Mouse (Mus musculus) gonadal fat pad, adult 2 months (tissue): ENCODE data around the gene Naa60. TPM values are rescaled to one million over a fixed set of nuclear protein-coding genes. Genes with fewer than 3 reads are reported as not detected.

Experiments used
- DNase-seq: peaks from one replicate; pipeline ENCODE4 v3.0.0-alpha.2; 2012; ENCODE audit warnings: low read depth
- polyA plus RNA-seq: library from polyadenylated mRNA; depleted of rRNA; stranded (reverse); fragments of >200 nt; gene quantifications from 2 replicates; pipeline ENCODE4 v1.2.3, GENCODE M21; 2012; rRNA removed

Naa60 gene
- polyA plus RNA-seq, 1 experiment: 69.8 TPM

DNA sequence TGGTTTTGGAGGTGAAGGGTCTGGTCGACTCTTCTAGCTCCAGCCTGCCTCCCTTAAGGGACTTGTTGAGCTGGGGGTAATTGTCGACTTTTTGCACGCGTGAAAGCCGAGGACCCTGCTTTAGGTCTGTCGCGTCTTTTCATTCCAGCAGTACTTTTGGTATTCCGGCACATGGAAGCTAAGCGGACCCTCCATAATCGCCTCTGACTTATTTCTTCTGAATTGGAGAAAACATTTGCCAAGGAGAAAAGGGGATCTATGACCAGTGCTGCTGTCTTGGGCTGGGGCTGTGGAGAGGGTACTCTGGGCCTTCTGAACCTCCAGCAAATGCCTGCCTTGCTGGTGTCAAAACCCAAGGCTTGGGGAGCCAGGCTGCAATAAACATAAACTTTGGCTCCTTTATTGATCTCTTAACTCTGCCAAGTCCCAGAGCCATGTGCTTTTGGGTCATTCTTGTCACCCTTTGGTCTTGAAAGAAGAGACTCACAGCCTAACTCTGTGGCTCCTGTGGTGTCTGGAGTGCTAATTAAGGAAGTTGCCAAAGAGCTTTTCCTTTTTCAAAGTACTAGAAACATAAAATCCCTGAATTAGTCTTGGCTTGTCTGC is 13.0 kb downstream of the Naa60 start:
- no peak for DNase-seq

DNA sequence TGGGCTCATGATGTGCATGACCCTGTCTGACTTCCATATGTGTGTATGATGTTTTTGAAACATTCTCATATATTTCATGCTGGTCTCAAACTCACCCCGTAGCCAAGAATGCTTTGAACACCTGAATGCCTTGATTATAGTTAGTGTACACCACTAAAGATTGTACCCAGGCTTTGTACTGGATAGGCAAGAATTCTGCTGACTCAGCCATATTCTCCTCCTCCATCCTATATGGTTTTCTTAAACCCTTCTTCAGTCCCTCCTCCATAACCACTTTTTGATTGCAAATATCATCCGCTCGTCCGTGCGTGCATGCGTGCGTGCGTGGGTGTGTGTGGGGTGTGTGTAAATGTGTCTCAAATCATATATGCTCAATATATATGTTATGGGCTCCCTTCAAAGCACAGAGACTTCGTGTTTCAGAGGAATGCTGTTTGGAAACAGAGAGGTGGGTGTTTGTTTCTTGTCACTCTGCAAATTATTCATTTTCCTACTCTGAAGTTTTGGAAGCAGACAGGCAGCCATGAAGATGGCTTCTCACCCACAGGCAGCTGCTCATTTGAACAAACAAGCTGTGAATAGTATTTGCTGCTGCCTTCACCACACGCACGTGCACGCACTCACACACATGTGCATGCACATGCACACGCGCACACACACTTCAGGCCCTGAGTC is 19.6 kb downstream of the Naa60 start:
- DNase-seq: no peak

DNA sequence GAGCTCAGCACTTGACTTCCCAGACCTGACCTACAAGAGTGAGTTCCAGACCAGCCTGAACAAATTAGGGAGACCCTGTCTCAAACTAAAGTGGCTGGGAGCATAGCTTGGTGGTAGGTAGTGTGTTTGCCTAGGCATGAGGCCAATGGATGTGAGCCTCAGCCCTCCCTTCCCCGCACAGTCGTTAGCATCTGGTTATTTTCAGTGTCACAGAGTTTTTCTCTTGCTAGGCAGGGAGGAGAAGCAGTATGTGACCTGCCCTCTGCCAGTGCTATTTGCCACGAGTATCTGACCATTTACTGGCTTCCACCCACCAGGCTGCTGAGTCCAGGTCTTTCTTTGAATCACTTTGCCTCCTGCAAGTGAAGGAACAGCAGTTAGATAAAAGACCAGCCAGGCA is 21.6 kb downstream of the Naa60 start:
- DNase-seq: no peak

DNA sequence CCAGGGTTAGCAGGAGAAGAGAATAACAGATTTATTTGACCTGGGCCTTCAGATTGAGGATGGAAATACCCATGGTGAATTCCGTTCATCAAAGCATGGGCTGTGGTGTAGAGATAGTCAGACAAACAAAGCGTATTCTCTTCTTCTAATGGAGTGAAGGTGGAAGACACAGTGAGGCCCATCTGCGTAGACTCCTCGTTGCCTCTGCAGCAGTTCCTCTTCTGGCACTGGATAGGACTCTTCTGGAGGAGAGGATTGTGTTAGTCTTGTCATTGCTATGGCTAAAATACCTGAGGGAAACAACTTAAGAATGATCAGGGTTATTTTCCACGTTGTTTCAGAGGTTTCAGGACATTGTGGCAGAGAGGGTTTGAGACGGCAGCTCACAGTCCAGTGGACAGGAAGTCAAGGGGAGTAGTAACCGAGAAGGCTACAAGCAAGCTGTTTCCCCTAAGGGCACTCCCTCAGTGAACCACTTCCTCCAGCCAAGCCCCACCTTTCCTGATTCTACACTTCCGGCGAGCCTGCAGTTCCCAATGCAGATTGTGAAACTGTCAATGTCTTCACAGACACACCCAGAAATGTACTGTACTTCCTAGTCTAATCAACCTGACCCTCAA is 23.1 kb downstream of the Naa60 start:
- no peak for DNase-seq

DNA sequence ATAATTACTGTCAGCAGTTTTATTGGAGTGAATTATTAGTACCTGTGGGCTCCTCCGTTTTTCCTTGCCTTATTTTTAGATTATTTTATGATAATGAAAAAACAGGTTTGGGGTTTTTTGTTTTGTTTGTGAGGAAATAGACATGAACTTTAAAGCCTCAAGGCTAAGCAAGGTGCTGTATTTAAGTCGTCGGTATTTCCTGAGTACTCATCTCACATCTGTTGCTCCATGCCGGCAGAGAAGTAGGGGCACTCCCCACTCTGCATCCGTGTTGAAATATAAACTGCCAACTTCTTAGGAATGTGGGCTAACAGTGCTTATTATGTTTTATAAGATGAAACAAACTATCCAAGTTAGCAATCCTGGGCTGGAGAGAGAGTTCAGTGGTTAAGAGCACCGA is 23.9 kb downstream of the Naa60 start:
- DNase-seq: no peak

DNA sequence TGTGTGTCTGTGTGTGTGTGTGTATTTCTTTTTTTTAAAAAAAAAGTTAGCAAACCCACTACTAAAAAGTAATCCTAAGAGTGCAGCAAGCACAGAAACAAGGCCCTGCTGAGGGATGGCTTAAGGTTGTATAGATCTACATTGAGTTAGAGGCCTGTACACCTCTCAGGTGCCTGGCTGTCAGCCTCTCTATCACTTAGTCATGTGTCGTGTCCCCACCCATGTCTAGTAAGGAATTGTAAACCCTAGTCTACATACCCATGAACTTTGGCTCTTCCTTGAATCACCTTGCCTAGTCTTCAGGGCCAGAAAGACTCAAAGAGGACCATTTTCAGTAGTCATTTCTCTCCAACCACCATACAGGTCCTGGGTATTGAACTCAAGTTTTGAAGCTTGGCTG is 24.4 kb downstream of the Naa60 start:
- DNase-seq: no peak

DNA sequence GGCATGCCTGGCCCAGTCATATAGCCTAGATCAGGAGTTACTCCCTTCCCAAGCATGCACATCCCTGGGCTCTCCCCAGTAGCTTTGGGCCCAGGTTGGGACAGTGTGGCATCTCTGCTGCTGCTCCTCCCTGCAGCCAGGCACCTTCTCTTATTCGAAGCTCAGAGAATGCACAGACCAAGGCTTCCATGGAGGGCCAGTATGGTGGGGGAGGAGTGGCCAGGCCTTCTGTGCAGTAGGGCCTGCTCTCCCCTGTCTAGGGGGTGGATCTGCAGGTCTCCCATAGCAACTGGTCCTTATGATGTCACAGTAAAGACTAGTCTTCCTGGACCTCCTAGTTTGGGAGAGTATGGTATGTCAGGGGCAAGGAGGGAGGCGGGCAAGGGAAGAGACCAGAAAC is 35.3 kb downstream of the Naa60 start:
- DNase-seq: no peak

DNA sequence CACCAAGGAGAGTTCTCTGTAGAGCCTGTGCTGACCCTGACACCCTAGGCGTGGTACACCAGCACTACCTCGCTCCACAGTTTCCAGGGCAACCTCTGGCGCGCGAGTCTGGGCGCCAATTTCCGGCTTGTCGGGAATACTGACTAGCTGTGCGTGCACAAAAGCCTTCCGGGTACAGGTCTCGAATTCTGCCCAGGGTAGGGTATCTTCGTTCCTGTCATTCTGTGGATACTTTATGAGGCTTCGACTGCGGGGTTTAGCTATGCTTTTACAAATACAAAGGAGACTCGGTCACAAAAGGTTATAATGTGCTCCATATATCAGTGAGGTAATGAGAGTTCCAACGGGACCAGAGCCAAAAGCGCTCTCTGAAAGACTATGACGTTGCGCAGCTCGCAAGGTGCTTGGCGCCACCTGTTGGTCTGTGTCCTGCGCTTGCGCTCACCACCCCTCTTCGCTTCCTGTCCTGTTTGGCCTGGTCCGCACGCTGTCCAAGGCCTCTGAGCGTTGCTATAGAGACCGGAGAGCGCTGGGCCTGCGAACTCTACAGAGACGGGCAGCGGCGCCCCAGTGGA is 36.4 kb downstream of the Naa60 start, which contains the start of the genes 1700037C18Rik and Cluap1:
1700037C18Rik (minus strand) TSS at position 153 of the 575 bp plus-strand sequence.
Cluap1 (plus strand) TSS at position 265 of the 575 bp plus-strand sequence.
- DNase-seq: no peak

DNA sequence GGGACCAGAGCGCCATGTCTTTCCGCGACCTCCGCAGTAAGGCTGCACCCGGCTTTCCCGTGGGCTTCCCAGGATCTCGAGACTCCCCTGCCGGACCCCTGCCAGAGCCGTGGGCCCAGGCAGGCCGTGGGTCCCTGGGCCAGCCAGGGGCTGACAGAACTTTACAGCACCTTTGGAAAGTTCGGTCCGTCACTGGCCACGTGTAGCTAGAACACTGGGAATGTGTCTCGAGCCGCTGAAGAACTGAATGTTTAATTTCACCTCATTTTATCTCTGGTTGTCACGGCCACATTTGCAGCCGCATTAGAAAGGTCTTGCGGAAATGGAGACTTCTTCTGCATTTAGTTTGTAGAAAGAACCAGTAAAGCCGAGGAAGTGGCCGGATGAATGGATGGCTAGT is 36.9 kb downstream of the Naa60 start:
- DNase-seq: no peak

DNA sequence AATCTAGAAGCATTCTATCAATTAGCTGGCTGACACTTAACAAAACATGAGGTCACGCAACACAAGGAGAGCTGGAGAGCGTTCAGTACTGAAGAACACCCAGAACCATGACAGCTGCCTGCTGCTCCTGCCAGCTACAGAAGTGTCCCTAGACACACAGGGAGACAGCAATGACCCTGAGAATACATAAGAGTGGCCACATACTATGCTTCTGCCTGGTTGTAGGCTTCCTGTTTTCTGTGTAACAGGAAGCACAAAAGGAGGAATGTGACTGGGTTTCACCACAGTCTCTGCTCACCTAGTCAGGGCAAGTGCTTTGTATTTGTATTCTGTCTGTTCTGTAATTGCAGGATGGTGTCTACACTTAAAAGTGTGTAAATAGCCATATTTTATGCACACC is 48.6 kb downstream of the Naa60 start:
- no peak for DNase-seq

DNA sequence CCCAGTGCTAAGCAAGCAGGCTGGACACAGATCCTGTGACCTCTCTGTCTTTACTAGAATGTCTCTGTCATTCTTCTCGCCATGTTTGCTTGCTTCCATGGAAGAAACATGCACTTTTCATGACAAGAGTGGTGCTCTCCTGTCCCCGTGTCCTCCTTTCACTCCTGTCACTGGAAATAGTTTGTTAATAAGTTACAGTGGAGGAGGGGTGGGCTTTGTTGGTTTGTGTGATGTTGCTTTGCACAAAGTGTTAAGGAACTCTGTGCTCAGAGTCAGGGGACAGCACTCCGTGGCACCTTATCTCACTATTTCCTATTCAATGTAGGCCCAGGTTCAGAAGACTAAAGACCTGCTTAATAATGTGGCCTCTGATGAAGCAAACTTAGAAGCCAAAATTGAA is 51.3 kb downstream of the Naa60 start:
- DNase-seq: no peak

DNA sequence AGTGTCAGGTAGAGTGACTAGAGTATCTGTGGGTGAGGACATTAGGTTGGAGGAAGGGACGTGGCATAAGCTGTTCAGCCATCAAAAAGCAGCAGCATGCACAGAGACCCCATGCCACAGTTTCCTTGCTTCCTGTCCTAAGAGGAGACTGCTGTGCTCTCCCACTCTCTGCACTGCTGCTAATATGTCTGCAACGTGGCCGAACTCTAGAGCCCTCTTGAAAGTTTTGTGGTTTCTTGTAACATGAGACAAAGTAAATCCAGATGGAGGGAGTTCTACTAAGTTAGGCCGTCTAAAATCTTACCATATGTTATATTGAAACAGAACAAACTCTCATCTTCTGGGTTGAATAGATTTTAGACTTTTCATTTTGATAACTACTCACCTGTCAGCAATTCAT is 51.8 kb downstream of the Naa60 start:
- DNase-seq: no peak

DNA sequence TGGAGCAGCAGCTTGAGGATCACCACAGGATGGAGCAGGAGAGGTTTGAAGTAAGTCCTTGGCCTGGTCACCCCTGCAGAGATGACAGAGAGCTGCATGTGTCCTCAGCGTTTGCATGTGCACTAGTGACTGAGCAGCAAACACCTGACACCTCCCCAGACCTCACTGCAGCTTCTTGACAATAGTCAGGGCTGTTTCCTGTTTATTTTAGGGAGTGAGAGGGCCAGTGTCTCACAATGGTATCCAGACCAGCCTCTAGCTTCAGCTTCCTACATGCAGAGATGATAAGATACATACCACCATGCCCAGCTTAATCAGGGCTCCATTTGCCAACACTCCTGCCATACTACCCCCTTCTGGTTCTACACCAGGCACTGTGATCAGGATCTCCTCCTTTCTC is 56.4 kb downstream of the Naa60 start:
- DNase-seq: no peak

DNA sequence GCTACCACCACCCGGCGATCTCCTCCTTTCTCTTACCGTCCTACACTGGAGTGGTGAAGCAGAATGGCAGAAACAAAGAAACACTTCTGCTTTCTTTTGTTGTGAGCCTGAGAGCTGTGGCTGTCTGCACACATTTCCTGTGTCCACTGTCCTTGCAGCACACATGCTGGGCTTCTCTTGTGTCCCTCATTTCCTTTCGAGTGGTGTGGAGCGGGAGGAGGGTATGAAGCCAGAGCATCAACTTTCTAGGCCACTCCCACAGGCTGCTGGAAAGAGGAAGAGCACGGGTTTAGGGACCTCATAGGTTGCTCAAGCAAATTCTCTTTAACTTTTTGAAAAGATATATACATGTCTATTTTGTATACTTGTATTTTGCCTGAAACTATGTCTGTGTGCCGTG is 57.0 kb downstream of the Naa60 start:
- DNase-seq: no peak

DNA sequence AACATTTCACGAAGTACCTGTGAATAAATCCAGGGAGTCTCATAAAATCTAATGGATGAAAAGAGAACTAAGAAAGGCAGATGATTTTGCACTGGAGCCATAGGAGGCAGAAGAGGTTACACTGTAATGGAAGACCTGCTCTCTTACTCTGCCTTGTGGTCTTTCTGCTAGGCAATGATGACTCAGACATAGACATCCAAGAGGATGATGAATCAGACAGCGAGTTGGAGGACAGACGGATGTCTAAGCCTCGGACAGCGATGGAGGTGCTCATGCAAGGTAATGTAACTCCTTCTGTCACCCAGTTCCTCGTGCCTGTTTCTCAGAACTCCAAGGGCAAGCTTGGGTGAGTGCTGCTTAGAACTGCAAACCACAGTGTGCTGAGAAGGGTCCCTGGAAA is 61.4 kb downstream of the Naa60 start:
- DNase-seq: no peak

DNA sequence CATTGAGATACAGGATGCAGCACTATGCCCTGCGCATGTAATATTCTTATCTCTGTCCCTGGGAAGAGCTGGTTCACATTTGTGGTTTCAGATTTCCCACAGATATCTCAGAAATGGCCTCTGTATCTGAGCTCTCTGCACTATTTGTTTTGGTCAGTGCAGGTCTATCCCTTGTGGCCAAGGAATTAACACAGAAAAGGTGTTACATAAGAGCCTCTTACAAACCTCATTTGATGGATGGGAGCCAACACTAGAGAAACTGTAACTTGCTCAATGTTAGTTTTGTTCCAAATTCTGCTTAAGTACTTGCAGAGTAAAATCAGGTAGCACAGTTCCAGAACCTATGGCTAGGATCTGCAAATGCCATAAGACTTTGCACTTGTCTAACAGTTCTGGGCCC is 61.9 kb downstream of the Naa60 start:
- peak; percentile 62 for DNase-seq

DNA sequence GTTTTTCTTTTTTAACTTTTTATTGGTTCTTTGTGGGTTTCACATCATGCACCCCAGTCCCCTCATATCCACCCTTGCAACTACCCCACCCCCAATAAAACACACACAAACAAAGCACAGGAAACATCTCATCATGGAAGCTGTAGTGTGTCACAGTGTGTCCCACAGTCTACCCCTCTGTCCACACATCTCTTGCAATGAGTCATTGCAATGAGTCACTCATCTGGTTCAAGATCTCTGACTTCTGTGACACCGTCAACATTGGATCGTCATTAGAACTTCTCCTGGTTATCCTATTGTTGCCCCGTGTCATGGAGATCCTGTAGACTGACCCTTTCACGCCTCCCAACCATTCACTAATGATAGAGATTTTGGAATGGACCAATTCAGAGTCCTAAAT is 62.5 kb downstream of the Naa60 start:
- DNase-seq: no peak

DNA sequence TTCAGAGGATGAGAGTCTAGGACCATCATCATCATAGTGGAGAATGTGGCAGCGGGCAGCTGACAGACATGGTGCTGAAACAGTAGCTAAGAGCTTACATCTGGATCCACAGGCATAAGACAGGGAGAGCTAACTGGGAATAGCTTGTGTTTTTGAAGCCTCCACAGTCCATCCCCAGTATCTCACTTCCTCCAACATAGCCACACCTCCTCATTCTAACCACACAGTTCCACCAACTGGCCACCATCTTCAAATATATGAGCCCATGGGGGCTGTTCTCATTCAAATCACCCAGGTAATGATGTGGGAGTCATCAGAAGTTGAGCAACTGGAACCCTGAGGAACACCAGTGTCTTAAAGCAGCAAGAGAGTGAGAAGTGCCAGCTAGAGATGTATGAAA is 79.0 kb downstream of the Naa60 start:
- DNase-seq: no peak

Other genes starting within 250 kb of the Naa60 start
- gene Mefv, start 154.3 kb upstream of the Naa60 start, polyA plus RNA-seq: 0.14 and 0.24 TPM in 2 replicates
- gene Zfp263, start 128.3 kb upstream of the Naa60 start, polyA plus RNA-seq: 9.7 and 10.2 TPM in 2 replicates
- not detected in 2 replicates for gene Olfr15, start 41.5 kb upstream of the Naa60 start, polyA plus RNA-seq
- 1.7 and 2.0 TPM in 2 replicates for gene Zfp174, start 25.1 kb upstream of the Naa60 start, polyA plus RNA-seq
- 2.5 and 3.0 TPM in 2 replicates for gene Zfp597, start 12.2 kb downstream of the Naa60 start, polyA plus RNA-seq
- 0.16 and 0.25 TPM in 2 replicates for gene Gm20695, start 12.3 kb downstream of the Naa60 start, polyA plus RNA-seq
- gene 1700037C18Rik, start 36.3 kb downstream of the Naa60 start, polyA plus RNA-seq: 13.5 and 16.2 TPM in 2 replicates
- gene Cluap1, start 36.4 kb downstream of the Naa60 start, polyA plus RNA-seq: 5.4 and 6.8 TPM in 2 replicates
- 0.86 and 1.6 TPM in 2 replicates for gene Nlrc3, start 104.3 kb downstream of the Naa60 start, polyA plus RNA-seq
- gene Slx4, start 131.4 kb downstream of the Naa60 start, polyA plus RNA-seq: 17.5 and 18.2 TPM in 2 replicates
- gene Dnase1, start 164.6 kb downstream of the Naa60 start, polyA plus RNA-seq: 0.27 and 0.38 TPM in 2 replicates
- gene Trap1, start 205.5 kb downstream of the Naa60 start, polyA plus RNA-seq: 90.6 and 105 TPM in 2 replicates